ENCODE assay signal across 8 mouse cellular contexts in the genomic region with DNA sequence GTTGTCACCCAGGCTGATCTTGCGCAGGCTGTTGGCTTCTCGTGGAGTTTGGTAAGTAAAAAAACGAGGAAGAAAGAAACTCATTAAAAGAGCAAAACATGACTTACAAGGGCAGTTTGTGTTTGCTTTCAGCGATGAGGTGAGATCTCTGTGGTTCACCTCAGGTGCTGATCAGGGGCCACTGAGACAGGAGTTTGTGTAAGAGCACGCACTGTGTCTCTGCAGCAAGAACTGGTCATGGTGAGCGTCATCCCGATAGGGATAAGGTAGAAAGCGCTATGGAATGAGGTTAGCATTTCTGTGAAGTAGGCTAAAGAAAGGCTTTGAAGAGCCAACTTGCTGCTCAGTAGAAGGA. TPM values are rescaled to one million over a fixed set of nuclear protein-coding genes. Genes with fewer than 3 reads are reported as not detected.
A peak's percentile ranks its signal among the peaks of the same experiment; 100 is the strongest.
DNase-seq lines count a peak whose midpoint lies in the region; ATAC-seq and TF ChIP-seq lines count a peak whose summit lies in the region.

No protein-coding gene starts in this region.

- no peak for DNase-seq in lung, adult 2 months
- DNase-seq in lung, postnatal 10 days: no peak
- no peak for DNase-seq in right cerebral cortex, adult 2 months (ENCODE audit: low spot score in 2 of 2)
- DNase-seq in urinary bladder, postnatal 14 days (ENCODE audit: low spot score): no peak
- DNase-seq in frontal cortex, postnatal 14 days (ENCODE audit: low spot score in 2 of 2): no peak

- no peak for TF ChIP-seq CTCF in lung, adult 2 months (IDR thresholded peaks at IDR 0.05; ENCODE audit: insufficient read depth, low read length)
- TF ChIP-seq CTCF in intestine, postnatal 0 days (IDR thresholded peaks at IDR 0.05; ENCODE audit: low read depth): no peak

- peaks cover 2% of the 10 kb centered on the region; the same call in 1 of the 2 replicates for H3K4me1 ChIP-seq in lung, adult 2 months (ENCODE audit: control insufficient read depth, insufficient read depth, low read length)
- H3K4me1 ChIP-seq in embryonic facial prominence, embryonic 12.5 days: peaks cover 12% of the 10 kb centered on the region
- H3K4me1 ChIP-seq in intestine, postnatal 0 days (replicated peaks; ENCODE audit: control insufficient read depth, insufficient read depth, low read length): no peaks in the 10 kb centered on the region; the same call in 1 of the 2 replicates
- peaks cover 23% of the 10 kb centered on the region for H3K4me1 ChIP-seq in neural tube, embryonic 13.5 days (replicated peaks)

- H3K4me3 ChIP-seq in lung, adult 2 months (replicated peaks; ENCODE audit: extremely low read depth, low read depth, low read length): peak overlapping the region; percentile 98
- peak overlapping the region; percentile 83 for H3K4me3 ChIP-seq in embryonic facial prominence, embryonic 12.5 days
- peak overlapping the region; percentile 94 for H3K4me3 ChIP-seq in intestine, postnatal 0 days (ENCODE audit: low read depth, low read length)
- peak overlapping the region; percentile 87 for H3K4me3 ChIP-seq in neural tube, embryonic 13.5 days

- H3K9ac ChIP-seq in embryonic facial prominence, embryonic 12.5 days: peak overlapping the region; percentile 57
- H3K9ac ChIP-seq in intestine, postnatal 0 days (ENCODE audit: low read depth, low read length): peak overlapping the region; percentile 79
- peak overlapping the region; percentile 84 for H3K9ac ChIP-seq in neural tube, embryonic 13.5 days

- H3K9me3 ChIP-seq in embryonic facial prominence, embryonic 12.5 days: no peaks in the 10 kb centered on the region
- H3K9me3 ChIP-seq in intestine, postnatal 0 days (ENCODE audit: control insufficient read depth): no peaks in the 10 kb centered on the region
- no peaks in the 10 kb centered on the region for H3K9me3 ChIP-seq in neural tube, embryonic 13.5 days

- no peaks in the 10 kb centered on the region for H3K27me3 ChIP-seq in embryonic facial prominence, embryonic 12.5 days
- no peaks in the 10 kb centered on the region for H3K27me3 ChIP-seq in intestine, postnatal 0 days (replicated peaks; ENCODE audit: control insufficient read depth, insufficient read depth, low read length)
- H3K27me3 ChIP-seq in neural tube, embryonic 13.5 days: no peaks in the 10 kb centered on the region

- peaks cover 9% of the 10 kb centered on the region; the same call in 1 of the 2 replicates for H3K36me3 ChIP-seq in embryonic facial prominence, embryonic 12.5 days
- no peaks in the 10 kb centered on the region for H3K36me3 ChIP-seq in intestine, postnatal 0 days (ENCODE audit: control insufficient read depth, insufficient read depth)
- H3K36me3 ChIP-seq in neural tube, embryonic 13.5 days: peaks cover 8% of the 10 kb centered on the region

- 0% methylated on average over 8 of the region's 8 CpGs for WGBS in lung, adult 2 months
- 1% methylated on average over 8 of the region's 8 CpGs for WGBS in embryonic facial prominence, embryonic 12.5 days
- WGBS in intestine, postnatal 0 days: 0% methylated on average over 8 of the region's 8 CpGs
- 0% methylated on average over 8 of the region's 8 CpGs for WGBS in neural tube, embryonic 13.5 days

- no peak for ATAC-seq in embryonic facial prominence, embryonic 12.5 days (ENCODE audit: insufficient number of reproducible peaks, insufficient read depth, low FRiP score, low TSS enrichment)
- ATAC-seq in intestine, postnatal 0 days: peak; percentile 48; the same call in 1 of the 2 replicates
- peak; percentile 87 for ATAC-seq in neural tube, embryonic 13.5 days (ENCODE audit: low read depth)

- H3K27ac ChIP-seq in embryonic facial prominence, embryonic 12.5 days: peak overlapping the region; percentile 90
- H3K27ac ChIP-seq in intestine, postnatal 0 days (ENCODE audit: low read depth, low read length): peak overlapping the region; percentile 94
- peak overlapping the region; percentile 93 for H3K27ac ChIP-seq in neural tube, embryonic 13.5 days (replicated peaks)

- H3K4me2 ChIP-seq in embryonic facial prominence, embryonic 12.5 days (replicated peaks): peak overlapping the region; percentile 75
- peak overlapping the region; percentile 70 for H3K4me2 ChIP-seq in intestine, postnatal 0 days (replicated peaks; ENCODE audit: low read depth)
- peak overlapping the region; percentile 74 for H3K4me2 ChIP-seq in neural tube, embryonic 13.5 days

- TF ChIP-seq POLR2A in lung, adult 2 months (IDR thresholded peaks at IDR 0.05; ENCODE audit: borderline replicate concordance, extremely low read depth, low read depth, low read length): no peak

RNA-seq across cellular contexts. Expression of gene Cox10, which starts 0.4 kb away (rescaled TPM):
- 9.6 and 11.0 TPM in 2 replicates for polyA plus RNA-seq in lung, adult 2 months (2012; rRNA removed)
- 25.0 and 26.4 TPM in 2 replicates for polyA plus RNA-seq in embryonic facial prominence, embryonic 12.5 days (2016; fragmentation: Nextera tagmentation; extraction: Ambion mirVana)
- 21.4 and 23.6 TPM in 2 replicates for polyA plus RNA-seq in intestine, postnatal 0 days (2015; fragmentation: Nextera tagmentation; extraction: Ambion mirVana)
- polyA plus RNA-seq in neural tube, embryonic 13.5 days (2015; fragmentation: Nextera tagmentation; extraction: Ambion mirVana): 19.7 and 22.7 TPM in 2 replicates
